Mouse (Mus musculus) hindbrain, embryonic 13.5 days (tissue): ENCODE results near the gene Sh3gl1. TPM values are rescaled to one million over a fixed set of nuclear protein-coding genes. Genes with fewer than 3 reads are reported as not detected.
A peak's percentile ranks its signal among the peaks of the same experiment; 100 is the strongest.

ENCODE experiments used
- ATAC-seq: fragments of 200-750 bp; cut with Nextera tagmentation; 2 replicates; pipeline ENCODE4 v1.8.0; 2017; ENCODE audit warnings: moderate TSS enrichment; ENCODE audit not compliant: low FRiP score
- H3K27ac ChIP-seq: fragments of 300-500 bp; sonication (generic); 2 replicates; pipeline ENCODE4 v1.5.1; 2015; ENCODE audit warnings: inconsistent platforms, mild to moderate bottlenecking, moderate library complexity
- H3K27me3 ChIP-seq: fragments of 300-500 bp; sonication (generic); 2 replicates; pipeline ENCODE4 v1.6.1; 2015; ENCODE audit warnings: mild to moderate bottlenecking, inconsistent platforms
- H3K36me3 ChIP-seq: fragments of 300-500 bp; sonication (generic); 2 replicates; pipeline ENCODE4 v1.6.1; 2015; ENCODE audit warnings: mild to moderate bottlenecking, inconsistent platforms
- H3K4me1 ChIP-seq: fragments of 300-500 bp; sonication (generic); replicated peaks from 2 replicates; pipeline ENCODE4 v1.6.1; 2015; ENCODE audit warnings: inconsistent platforms
- H3K4me2 ChIP-seq: fragments of 300-500 bp; sonication (generic); 2 replicates; pipeline ENCODE4 v1.6.1; 2015; ENCODE audit warnings: inconsistent platforms, mild to moderate bottlenecking, moderate library complexity
- H3K4me3 ChIP-seq: fragments of 300-500 bp; sonication (generic); 2 replicates; pipeline ENCODE4 v1.5.1; 2015; ENCODE audit warnings: mild to moderate bottlenecking, inconsistent platforms
- H3K9ac ChIP-seq: fragments of 300-500 bp; sonication (generic); 2 replicates; pipeline ENCODE4 v1.6.1; 2015; ENCODE audit warnings: mild to moderate bottlenecking, inconsistent platforms
- H3K9me3 ChIP-seq: fragments of 300-500 bp; sonication (generic); 2 replicates; pipeline ENCODE4 v1.6.1; 2016; ENCODE audit warnings: inconsistent platforms
- WGBS: fragments of 180-500 bp; shearing (Covaris S2); methylation state at CpG from one replicate; pipeline ENCODE4 v1.1.7; 2015; 5-methylcytosine and 5-hydroxymethylcytosine counted together
- polyA plus RNA-seq: library from polyadenylated mRNA; unstranded; fragments of >200 nt; fragmentation: Nextera tagmentation; extraction: Ambion mirVana; gene quantifications from 2 replicates; pipeline ENCODE4 v1.2.1, GENCODE M21; 2015

Gene Sh3gl1
- polyA plus RNA-seq, 1 experiment from 2014 or later = 118 TPM

DNA sequence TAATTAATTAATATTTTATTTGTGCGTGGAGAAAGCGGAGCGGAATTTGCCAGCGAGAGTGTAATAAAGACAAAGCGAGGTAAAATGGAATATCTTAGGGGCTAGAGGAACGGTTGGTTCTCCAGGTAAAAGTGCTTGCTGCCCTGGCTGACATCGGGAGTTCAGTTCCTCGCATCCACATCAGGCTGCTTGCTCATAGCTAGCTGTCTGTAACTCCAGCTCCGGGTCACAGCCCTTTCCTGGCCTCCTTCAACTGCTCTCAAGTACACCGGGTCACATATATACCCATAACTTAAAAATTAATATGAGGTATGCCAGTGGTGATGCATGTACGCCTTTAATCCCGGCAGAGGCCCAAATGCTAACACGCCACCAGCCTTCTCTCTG is 459 bp upstream of the Sh3gl1 start:
- no peaks in the 10 kb centered on the region for H3K27me3 ChIP-seq
- ATAC-seq = peak; percentile 29
- 38% methylated on average over 13 of the region's 13 CpGs for WGBS
- no peaks in the 10 kb centered on the region for H3K9me3 ChIP-seq
- H3K27ac ChIP-seq = peak overlapping the region; percentile 1; the same call in 1 of the 2 replicates
- H3K4me1 ChIP-seq = peaks cover 55% of the 10 kb centered on the region
- peaks cover 26% of the 10 kb centered on the region for H3K36me3 ChIP-seq
- H3K4me2 ChIP-seq = peak overlapping the region; percentile 44
- H3K9ac ChIP-seq = 0 out of 2 replicates have a peak overlapping the region, but pooled peaks have one; percentile 24
- H3K4me3 ChIP-seq = peak overlapping the region; percentile 27

- H3K27me3 ChIP-seq = no peaks in the 10 kb centered on the region
- peak overlapping the region; percentile 93 for H3K9ac ChIP-seq
- H3K9me3 ChIP-seq = no peaks in the 10 kb centered on the region
- peaks cover 54% of the 10 kb centered on the region for H3K4me1 ChIP-seq
- peak overlapping the region; percentile 63 for H3K4me2 ChIP-seq
- no peak for ATAC-seq
- H3K4me3 ChIP-seq = peak overlapping the region; percentile 84
- H3K27ac ChIP-seq = no peak overlapping the region
- WGBS = 88% methylated on average over 4 of the region's 4 CpGs
- H3K36me3 ChIP-seq = peaks cover 34% of the 10 kb centered on the region
These were observed 1.2 kb downstream of the Sh3gl1 start for GRCm38 (mm10) chr17:56035216-56035615.

DNA sequence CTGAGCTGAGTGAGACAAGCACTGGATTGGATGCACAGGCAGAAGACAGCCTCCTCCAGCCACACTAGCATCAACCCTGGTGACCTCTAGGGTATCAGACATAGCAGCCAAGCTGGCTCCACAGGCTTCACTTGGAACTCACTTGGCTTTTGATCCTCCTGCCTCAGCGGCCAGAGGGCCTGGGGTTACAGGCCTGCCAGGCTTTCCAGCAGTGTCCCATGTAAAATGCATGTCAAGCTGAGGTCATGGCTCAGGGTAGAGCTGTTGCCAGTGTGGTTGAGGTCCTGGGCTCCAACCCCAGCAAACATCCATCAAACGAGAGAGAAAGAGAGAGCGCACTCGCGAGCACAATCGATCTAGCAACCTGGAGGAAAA is 1.7 kb downstream of the Sh3gl1 start:
- ATAC-seq = no peak
- H3K36me3 ChIP-seq = peaks cover 37% of the 10 kb centered on the region
- H3K4me1 ChIP-seq = peaks cover 54% of the 10 kb centered on the region
- H3K9me3 ChIP-seq = no peaks in the 10 kb centered on the region
- no peak overlapping the region for H3K27ac ChIP-seq
- 91% methylated on average over 6 of the region's 6 CpGs for WGBS
- peak overlapping the region; percentile 93 for H3K9ac ChIP-seq
- no peaks in the 10 kb centered on the region for H3K27me3 ChIP-seq
- no peak overlapping the region for H3K4me3 ChIP-seq
- peak overlapping the region; percentile 63; the same call in 1 of the 2 replicates for H3K4me2 ChIP-seq

GRCm38 (mm10) chr17:56034040-56034725 is 2.3 kb downstream of the Sh3gl1 start:
- Histone ChIP-seq H3K27ac (no peak overlapping the region), H3K9me3 (no peaks in the 10 kb centered on the region), H3K4me1 (peaks cover 54% of the 10 kb centered on the region), H3K9ac (peak overlapping the region; percentile 93; the same call in 1 of the 2 replicates), H3K4me2 (no peak overlapping the region; the same call in 1 of the 2 replicates), H3K36me3 (peaks cover 42% of the 10 kb centered on the region), H3K4me3 (no peak overlapping the region), H3K27me3 (no peaks in the 10 kb centered on the region)
- ATAC-seq = no peak
- 95% methylated on average over 7 of the region's 7 CpGs for WGBS

DNA sequence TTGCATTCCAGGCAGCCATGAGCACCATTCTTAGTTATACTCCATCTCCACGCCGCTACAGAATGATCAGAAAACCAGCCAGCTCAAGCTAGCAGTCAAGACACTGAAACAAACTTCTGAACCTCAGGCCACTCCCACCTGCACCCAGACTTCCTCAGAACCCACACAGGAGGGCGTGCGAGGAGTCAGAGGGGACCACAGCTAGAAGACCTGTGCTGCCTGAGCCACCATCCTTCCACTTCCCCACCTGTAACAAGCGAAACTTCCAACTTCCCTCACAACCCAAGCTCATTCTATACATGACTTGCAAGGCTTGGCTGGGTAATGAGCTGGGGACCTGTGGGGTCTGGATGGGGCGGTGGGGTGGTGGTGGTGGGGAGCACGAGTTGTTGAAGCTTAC is 3.6 kb downstream of the Sh3gl1 start:
- Histone ChIP-seq H3K4me3 (no peak overlapping the region), H3K27ac (no peak overlapping the region), H3K9me3 (no peaks in the 10 kb centered on the region), H3K4me1 (peaks cover 60% of the 10 kb centered on the region), H3K36me3 (peaks cover 56% of the 10 kb centered on the region), H3K4me2 (no peak overlapping the region), H3K9ac (peak overlapping the region; percentile 49; the same call in 1 of the 2 replicates), H3K27me3 (no peaks in the 10 kb centered on the region)
- 76% methylated on average over 7 of the region's 7 CpGs for WGBS
- no peak for ATAC-seq

DNA sequence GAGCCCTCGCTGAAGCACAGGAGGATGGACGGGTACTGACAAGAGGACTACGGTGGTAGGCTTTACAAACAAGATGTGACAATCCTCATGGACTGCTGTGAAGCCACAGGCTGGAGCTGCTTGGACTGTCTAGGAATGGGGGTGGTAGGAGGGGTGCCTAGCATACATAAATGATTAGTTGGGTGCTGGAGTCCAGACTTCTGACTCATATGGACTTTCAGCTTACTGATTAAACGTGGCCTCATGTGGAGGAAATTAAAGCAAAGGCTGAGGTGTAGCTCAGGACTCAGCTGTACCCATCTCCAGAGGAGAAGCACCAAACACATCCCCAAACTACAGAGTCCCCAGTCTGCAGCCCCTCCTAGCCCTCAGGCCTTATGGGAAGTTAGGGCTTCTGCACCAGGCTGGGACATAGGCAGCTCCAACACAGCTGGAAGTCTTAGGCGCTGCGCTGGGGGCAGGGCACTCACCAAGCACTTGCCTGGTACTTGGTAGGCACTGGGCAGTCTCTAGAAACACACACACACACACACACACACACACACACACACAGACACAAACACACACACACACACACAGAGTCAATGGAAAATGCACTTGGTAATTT is 4.2 kb downstream of the Sh3gl1 start:
- WGBS = 75% methylated on average over 6 of the region's 6 CpGs
- Histone ChIP-seq H3K4me3 (no peak overlapping the region), H3K9ac (peak overlapping the region; percentile 24; the same call in 1 of the 2 replicates), H3K27ac (no peak overlapping the region), H3K27me3 (no peaks in the 10 kb centered on the region), H3K9me3 (no peaks in the 10 kb centered on the region), H3K36me3 (peaks cover 60% of the 10 kb centered on the region), H3K4me1 (peaks cover 62% of the 10 kb centered on the region), H3K4me2 (no peak overlapping the region)
- no peak for ATAC-seq

- 95% methylated on average over 7 of the region's 7 CpGs for WGBS
- ATAC-seq = no peak
- Histone ChIP-seq H3K36me3 (peaks cover 63% of the 10 kb centered on the region), H3K4me1 (peaks cover 64% of the 10 kb centered on the region), H3K27ac (no peak overlapping the region), H3K27me3 (no peaks in the 10 kb centered on the region), H3K9ac (no peak overlapping the region; the same call in 1 of the 2 replicates), H3K9me3 (no peaks in the 10 kb centered on the region), H3K4me3 (no peak overlapping the region), H3K4me2 (no peak overlapping the region)
These were observed 5.0 kb downstream of the Sh3gl1 start for GRCm38 (mm10) chr17:56031431-56031830.

GRCm38 (mm10) chr17:56030919-56031318 is 5.5 kb downstream of the Sh3gl1 start:
- H3K36me3 ChIP-seq = peaks cover 63% of the 10 kb centered on the region
- H3K4me3 ChIP-seq = no peak overlapping the region
- H3K9ac ChIP-seq = no peak overlapping the region
- 67% methylated on average over 5 of the region's 5 CpGs for WGBS
- ATAC-seq = no peak
- H3K27me3 ChIP-seq = no peaks in the 10 kb centered on the region
- H3K27ac ChIP-seq = no peak overlapping the region
- H3K9me3 ChIP-seq = no peaks in the 10 kb centered on the region
- no peak overlapping the region for H3K4me2 ChIP-seq
- peaks cover 63% of the 10 kb centered on the region for H3K4me1 ChIP-seq

GRCm38 (mm10) chr17:56030238-56030870 is 6.1 kb downstream of the Sh3gl1 start:
- H3K9ac ChIP-seq = no peak overlapping the region
- H3K36me3 ChIP-seq = peaks cover 63% of the 10 kb centered on the region
- no peak overlapping the region for H3K4me2 ChIP-seq
- WGBS = 89% methylated on average over 9 of the region's 9 CpGs
- H3K9me3 ChIP-seq = no peaks in the 10 kb centered on the region
- peaks cover 57% of the 10 kb centered on the region for H3K4me1 ChIP-seq
- no peak overlapping the region for H3K4me3 ChIP-seq
- H3K27ac ChIP-seq = no peak overlapping the region
- H3K27me3 ChIP-seq = no peaks in the 10 kb centered on the region
- no peak for ATAC-seq

DNA sequence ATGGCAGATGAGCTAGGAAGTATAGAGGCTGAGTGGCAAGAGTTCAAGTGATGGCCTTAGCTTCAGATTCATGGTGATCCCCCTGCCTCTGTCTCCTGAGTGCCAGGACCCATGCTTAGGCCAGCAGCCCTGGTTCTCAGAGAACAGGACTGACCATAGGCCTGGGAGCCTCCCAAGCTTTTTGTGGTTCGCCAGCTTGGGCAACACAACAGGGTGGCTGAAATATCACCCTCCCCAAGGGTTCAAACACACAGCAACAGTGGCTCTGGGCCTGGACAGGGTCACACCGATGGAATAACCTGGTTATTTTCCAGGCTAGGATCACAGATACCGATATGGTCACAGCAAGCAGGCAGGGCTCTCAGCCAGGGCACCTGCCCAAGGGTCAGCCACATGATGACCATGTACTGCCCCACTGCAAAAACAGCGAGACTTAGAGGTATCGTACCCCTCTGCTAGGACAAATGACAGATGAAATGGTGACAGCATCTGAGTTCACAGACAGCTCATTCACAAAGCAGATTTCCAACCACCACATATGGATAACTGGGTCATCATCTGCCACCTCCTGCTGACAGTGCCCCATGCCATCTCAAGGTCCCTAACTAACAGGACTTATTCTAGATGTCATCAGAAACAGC is 8.5 kb downstream of the Sh3gl1 start:
- Histone ChIP-seq H3K36me3 (peaks cover 51% of the 10 kb centered on the region), H3K4me3 (no peak overlapping the region), H3K4me1 (peaks cover 51% of the 10 kb centered on the region), H3K9me3 (no peaks in the 10 kb centered on the region), H3K27me3 (no peaks in the 10 kb centered on the region), H3K4me2 (no peak overlapping the region), H3K27ac (no peak overlapping the region), H3K9ac (peak overlapping the region; percentile 39; the same call in 1 of the 2 replicates)
- 95% methylated on average over 5 of the region's 5 CpGs for WGBS
- no peak for ATAC-seq

DNA sequence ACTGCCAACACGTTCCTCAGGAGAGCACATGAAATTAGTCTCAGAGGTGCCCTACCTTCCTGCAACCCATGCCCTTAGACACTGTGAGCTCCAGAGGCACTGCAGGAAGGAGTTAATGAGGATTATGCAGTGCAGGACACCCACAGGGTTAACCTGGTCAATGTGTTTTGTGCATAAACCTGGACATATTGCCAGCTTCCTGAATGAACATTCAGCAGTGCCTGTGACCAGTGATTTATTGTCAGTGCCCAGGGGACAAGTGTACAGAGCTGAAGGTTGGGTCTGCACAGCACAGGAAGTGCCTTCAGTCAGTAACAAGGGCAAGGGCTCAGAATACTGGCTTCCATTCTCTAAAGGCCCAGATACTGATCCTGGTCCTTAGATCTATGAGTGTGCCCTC is 9.6 kb downstream of the Sh3gl1 start:
- no peak overlapping the region for H3K4me3 ChIP-seq
- H3K27ac ChIP-seq = no peak overlapping the region
- no peak overlapping the region for H3K9ac ChIP-seq
- H3K4me1 ChIP-seq = peaks cover 51% of the 10 kb centered on the region
- H3K4me2 ChIP-seq = no peak overlapping the region
- H3K27me3 ChIP-seq = no peaks in the 10 kb centered on the region
- 79% methylated on average over 1 of the region's 1 CpGs for WGBS
- H3K36me3 ChIP-seq = peaks cover 45% of the 10 kb centered on the region
- ATAC-seq = no peak
- H3K9me3 ChIP-seq = no peaks in the 10 kb centered on the region

GRCm38 (mm10) chr17:56026303-56026702 is 10.1 kb downstream of the Sh3gl1 start:
- no peaks in the 10 kb centered on the region for H3K9me3 ChIP-seq
- H3K4me2 ChIP-seq = no peak overlapping the region
- H3K27ac ChIP-seq = no peak overlapping the region
- ATAC-seq = no peak
- H3K4me3 ChIP-seq = no peak overlapping the region
- 100% methylated on average over 1 of the region's 1 CpGs for WGBS
- H3K27me3 ChIP-seq = no peaks in the 10 kb centered on the region
- H3K9ac ChIP-seq = no peak overlapping the region
- H3K36me3 ChIP-seq = peaks cover 44% of the 10 kb centered on the region
- peaks cover 53% of the 10 kb centered on the region for H3K4me1 ChIP-seq
